Mouse (Mus musculus) cerebellum, adult 9-11 months (tissue): Measurements from ENCODE around the gene Zyg11b.

Experiments used
- DNase-seq: peaks from one replicate; pipeline ENCODE4 v3.0.0; 2022

The Zyg11b gene

GRCm38 (mm10) chr4:108318649-108319615, 18.0 kb upstream of the Zyg11b start:
- no peak for DNase-seq

- DNase-seq = no peak
These were observed 17.0 kb upstream of the Zyg11b start for GRCm38 (mm10) chr4:108317656-108318605.

- no peak for DNase-seq
These were observed 13.1 kb upstream of the Zyg11b start for GRCm38 (mm10) chr4:108314041-108314440.

GRCm38 (mm10) chr4:108310706-108311105, 9.8 kb upstream of the Zyg11b start:
- no peak for DNase-seq

- no peak for DNase-seq
These were observed 1.5 kb upstream of the Zyg11b start for GRCm38 (mm10) chr4:108302296-108302890.

GRCm38 (mm10) chr4:108300266-108300665, 630 bp downstream of the Zyg11b start:
- no peak for DNase-seq

GRCm38 (mm10) chr4:108276973-108277372, 23.9 kb downstream of the Zyg11b start:
- no peak for DNase-seq

GRCm38 (mm10) chr4:108272286-108272685, 28.6 kb downstream of the Zyg11b start:
- DNase-seq = peak; percentile 51

- no peak for DNase-seq
These were observed 35.1 kb downstream of the Zyg11b start for GRCm38 (mm10) chr4:108265774-108266173.

- DNase-seq = no peak
These were observed 47.6 kb downstream of the Zyg11b start for GRCm38 (mm10) chr4:108253317-108253716.

- no peak for DNase-seq
These were observed 50.4 kb downstream of the Zyg11b start for GRCm38 (mm10) chr4:108250501-108250900.

GRCm38 (mm10) chr4:108249314-108249713, 51.6 kb downstream of the Zyg11b start:
- no peak for DNase-seq

- no peak for DNase-seq
These were observed 67.2 kb downstream of the Zyg11b start for GRCm38 (mm10) chr4:108233654-108234053.

- no peak for DNase-seq
These were observed 75.5 kb downstream of the Zyg11b start for GRCm38 (mm10) chr4:108225341-108225872.

GRCm38 (mm10) chr4:108222507-108222906, 78.4 kb downstream of the Zyg11b start:
- DNase-seq = no peak

- DNase-seq = no peak
These were observed 81.9 kb downstream of the Zyg11b start for GRCm38 (mm10) chr4:108219019-108219418.

GRCm38 (mm10) chr4:108217332-108218179, 83.3 kb downstream of the Zyg11b start, which contains the start of gene Zyg11a:
Gene Zyg11a (minus strand): TSS chr4:108218048.
- DNase-seq = no peak

- DNase-seq = no peak
These were observed 87.9 kb downstream of the Zyg11b start for GRCm38 (mm10) chr4:108213023-108213422.

- no peak for DNase-seq
These were observed 96.3 kb downstream of the Zyg11b start for GRCm38 (mm10) chr4:108204629-108205028.

GRCm38 (mm10) chr4:108199236-108199635, 101.7 kb downstream of the Zyg11b start:
- DNase-seq = peak; percentile 41

GRCm38 (mm10) chr4:108196277-108196855, 104.5 kb downstream of the Zyg11b start:
- peak; percentile 64 for DNase-seq
